Mouse (Mus musculus): ENCODE measurements at regions not wholly inside any gene's neighbourhood (a gene's known extent, or its start where the extent isn't known, plus 50 kb on each side); places are given as distances from the start of the nearest gene placed in this dataset.
A peak's percentile ranks its signal among the peaks of the same experiment; 100 is the strongest.

DNA sequence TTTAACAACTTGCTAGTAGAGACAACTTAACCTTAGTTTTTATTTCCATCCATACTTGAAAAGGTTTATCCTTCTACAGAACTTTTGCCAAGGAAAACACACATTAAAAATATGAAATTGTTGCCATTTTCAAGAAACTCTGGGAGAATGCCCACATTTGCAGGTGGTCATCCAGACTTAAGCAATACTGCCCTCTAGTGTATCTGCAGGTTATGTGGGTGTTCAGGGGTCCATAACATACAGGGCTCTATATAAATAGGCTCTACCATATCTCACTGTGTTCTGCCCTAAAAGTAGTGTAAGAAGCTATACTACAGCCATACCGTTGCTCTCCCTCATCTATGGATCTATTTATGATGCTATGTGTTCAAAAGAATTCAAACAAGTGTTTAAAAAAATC lies 149.1 kb upstream of the Slc16a7 start:
- H3K9ac ChIP-seq, result no peak overlapping the region
- 33% methylated on average over 1 of the region's 1 CpGs for WGBS
- peak; percentile 85 for DNase-seq
- no peaks in the 10 kb centered on the region for H3K9me3 ChIP-seq (ENCODE audit: low read depth, low read length)
- H3K36me3 ChIP-seq (ENCODE audit: insufficient read depth), result no peaks in the 10 kb centered on the region
- H3K4me1 ChIP-seq (ENCODE audit: insufficient read depth), result no peaks in the 10 kb centered on the region
- no peaks in the 10 kb centered on the region for H3K27me3 ChIP-seq (ENCODE audit: insufficient read depth, low read length)
- peak; percentile 71 for ATAC-seq (ENCODE audit: insufficient read depth)
- H3K27ac ChIP-seq (ENCODE audit: low read depth), result no peak overlapping the region
- H3K4me2 ChIP-seq, result no peak overlapping the region
- TF ChIP-seq CTCF (IDR thresholded peaks at IDR 0.05; ENCODE audit: low read depth), result peak; percentile 76
- H3K4me3 ChIP-seq (ENCODE audit: low read depth, low read length), result no peak overlapping the region

GRCm38 (mm10) chr10:125586489-125587147 lies 197.4 kb upstream of the Slc16a7 start:
- no peak overlapping the region for H3K9ac ChIP-seq
- no peaks in the 10 kb centered on the region for H3K27me3 ChIP-seq (ENCODE audit: insufficient read depth, low read length)
- DNase-seq, result peak; percentile 78
- peak; percentile 24; the same call in 1 of the 2 replicates for ATAC-seq (ENCODE audit: insufficient read depth)
- no peaks in the 10 kb centered on the region for H3K36me3 ChIP-seq (ENCODE audit: insufficient read depth)
- 61% methylated on average over 7 of the region's 7 CpGs for WGBS
- no peak overlapping the region for H3K4me3 ChIP-seq (ENCODE audit: low read depth, low read length)
- H3K27ac ChIP-seq (ENCODE audit: low read depth), result no peak overlapping the region
- TF ChIP-seq CTCF (IDR thresholded peaks at IDR 0.05; ENCODE audit: low read depth), result no peak
- no peaks in the 10 kb centered on the region for H3K9me3 ChIP-seq (ENCODE audit: low read depth, low read length)
- no peak overlapping the region for H3K4me2 ChIP-seq
- no peaks in the 10 kb centered on the region for H3K4me1 ChIP-seq (ENCODE audit: insufficient read depth)

DNA sequence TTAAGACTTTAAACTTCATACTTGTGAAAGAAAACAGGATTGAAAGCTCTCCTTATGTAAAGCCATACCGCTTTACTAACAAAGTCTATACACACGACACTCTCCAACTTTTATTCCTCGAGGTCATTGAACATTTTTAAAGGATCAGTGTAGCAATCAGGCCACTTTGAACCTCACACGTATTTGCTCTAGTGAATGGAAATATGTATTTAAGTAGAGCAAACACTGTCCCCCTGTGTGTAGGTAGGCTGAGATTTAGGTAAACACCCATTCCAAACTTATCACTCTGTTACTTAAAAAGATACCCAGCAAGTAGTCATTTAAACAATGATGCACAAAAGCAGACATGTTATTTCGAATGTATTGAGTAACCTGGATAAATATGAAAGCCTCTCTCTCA lies 203.7 kb upstream of the Slc16a7 start:
- no peak for TF ChIP-seq CTCF (IDR thresholded peaks at IDR 0.05; ENCODE audit: low read depth)
- Histone ChIP-seq H3K9ac (no peak overlapping the region), H3K27ac (ENCODE audit: low read depth) (no peak overlapping the region), H3K4me2 (no peak overlapping the region), H3K36me3 (ENCODE audit: insufficient read depth) (no peaks in the 10 kb centered on the region), H3K4me3 (ENCODE audit: low read depth, low read length) (no peak overlapping the region), H3K9me3 (ENCODE audit: low read depth, low read length) (no peaks in the 10 kb centered on the region), H3K27me3 (ENCODE audit: insufficient read depth, low read length) (no peaks in the 10 kb centered on the region), H3K4me1 (ENCODE audit: insufficient read depth) (no peaks in the 10 kb centered on the region)
- DNase-seq, result peak; percentile 9
- 59% methylated on average over 5 of the region's 5 CpGs for WGBS
- ATAC-seq (ENCODE audit: insufficient read depth), result peak; percentile 54; the same call in 1 of the 2 replicates

GRCm38 (mm10) chr10:125607787-125608617 lies 218.7 kb upstream of the Slc16a7 start:
- TF ChIP-seq CTCF (IDR thresholded peaks at IDR 0.05; ENCODE audit: low read depth), result no peak
- no peaks in the 10 kb centered on the region for H3K4me1 ChIP-seq (ENCODE audit: insufficient read depth)
- H3K36me3 ChIP-seq (ENCODE audit: insufficient read depth), result no peaks in the 10 kb centered on the region
- H3K4me3 ChIP-seq (ENCODE audit: low read depth, low read length), result no peak overlapping the region
- no peak overlapping the region for H3K27ac ChIP-seq (ENCODE audit: low read depth)
- no peaks in the 10 kb centered on the region for H3K27me3 ChIP-seq (ENCODE audit: insufficient read depth, low read length)
- DNase-seq, result no peak
- no peaks in the 10 kb centered on the region for H3K9me3 ChIP-seq (ENCODE audit: low read depth, low read length)
- no peak overlapping the region for H3K4me2 ChIP-seq
- no peak for ATAC-seq (ENCODE audit: insufficient read depth)
- 73% methylated on average over 10 of the region's 10 CpGs for WGBS
- no peak overlapping the region for H3K9ac ChIP-seq

- Histone ChIP-seq H3K4me3 (ENCODE audit: low read depth, low read length) (no peak overlapping the region), H3K36me3 (ENCODE audit: insufficient read depth) (no peaks in the 10 kb centered on the region), H3K27ac (ENCODE audit: low read depth) (no peak overlapping the region), H3K9ac (no peak overlapping the region), H3K27me3 (ENCODE audit: insufficient read depth, low read length) (no peaks in the 10 kb centered on the region), H3K4me1 (ENCODE audit: insufficient read depth) (no peaks in the 10 kb centered on the region), H3K4me2 (no peak overlapping the region), H3K9me3 (ENCODE audit: low read depth, low read length) (no peaks in the 10 kb centered on the region)
- no peak for TF ChIP-seq CTCF (IDR thresholded peaks at IDR 0.05; ENCODE audit: low read depth)
- DNase-seq (no peak), ATAC-seq (ENCODE audit: insufficient read depth) (no peak)
- 66% methylated on average over 5 of the region's 5 CpGs for WGBS
Measured at GRCm38 (mm10) chr10:125610353-125610752, 221.1 kb upstream of the Slc16a7 start.

GRCm38 (mm10) chr10:125612773-125613172 lies 223.5 kb upstream of the Slc16a7 start:
- Histone ChIP-seq H3K4me3 (ENCODE audit: low read depth, low read length) (no peak overlapping the region), H3K36me3 (ENCODE audit: insufficient read depth) (no peaks in the 10 kb centered on the region), H3K9me3 (ENCODE audit: low read depth, low read length) (no peaks in the 10 kb centered on the region), H3K4me1 (ENCODE audit: insufficient read depth) (no peaks in the 10 kb centered on the region), H3K4me2 (no peak overlapping the region), H3K27ac (ENCODE audit: low read depth) (no peak overlapping the region), H3K9ac (no peak overlapping the region), H3K27me3 (ENCODE audit: insufficient read depth, low read length) (no peaks in the 10 kb centered on the region)
- ATAC-seq (ENCODE audit: insufficient read depth), result no peak
- no peak for TF ChIP-seq CTCF (IDR thresholded peaks at IDR 0.05; ENCODE audit: low read depth)
- WGBS, result 92% methylated on average over 6 of the region's 6 CpGs
- no peak for DNase-seq

DNA sequence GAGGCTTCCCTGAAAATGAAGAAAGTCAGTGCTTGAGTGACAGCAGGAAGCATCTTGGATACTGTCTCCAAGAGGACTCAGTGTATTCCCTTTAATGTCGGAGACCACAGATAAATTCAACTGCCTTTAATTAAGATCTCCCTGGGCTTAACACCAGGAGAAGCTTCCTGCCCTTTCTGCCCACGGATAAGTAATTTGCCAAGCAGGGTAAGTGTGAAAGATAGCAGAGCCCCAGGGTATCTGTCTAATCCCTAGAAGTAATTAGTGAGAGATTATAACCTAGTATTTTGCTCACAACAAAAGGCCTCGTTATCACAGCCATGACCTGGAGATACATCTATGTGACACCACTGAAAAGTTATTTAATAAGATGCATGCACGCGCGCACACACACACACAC lies 232.1 kb upstream of the Slc16a7 start:
- Histone ChIP-seq H3K4me1 (ENCODE audit: insufficient read depth) (no peaks in the 10 kb centered on the region), H3K27ac (ENCODE audit: low read depth) (no peak overlapping the region), H3K27me3 (ENCODE audit: insufficient read depth, low read length) (no peaks in the 10 kb centered on the region), H3K4me3 (ENCODE audit: low read depth, low read length) (no peak overlapping the region), H3K9me3 (ENCODE audit: low read depth, low read length) (no peaks in the 10 kb centered on the region), H3K4me2 (no peak overlapping the region), H3K9ac (no peak overlapping the region), H3K36me3 (ENCODE audit: insufficient read depth) (no peaks in the 10 kb centered on the region)
- ATAC-seq (ENCODE audit: insufficient read depth) (no peak), DNase-seq (no peak)
- 62% methylated on average over 6 of the region's 6 CpGs for WGBS
- no peak for TF ChIP-seq CTCF (IDR thresholded peaks at IDR 0.05; ENCODE audit: low read depth)
